Mouse (Mus musculus) liver, embryonic 16.5 days (tissue): ENCODE results near the gene Lemd2. TPM values are rescaled to one million over a fixed set of nuclear protein-coding genes. Genes with fewer than 3 reads are reported as not detected.

Experiments
- ATAC-seq: fragments of 200-750 bp; cut with Nextera tagmentation; 2 replicates; pipeline ENCODE4 v1.8.0; 2017; ENCODE audit warnings: low read depth, mild to moderate bottlenecking, moderate number of reproducible peaks, moderate library complexity
- H3K27ac ChIP-seq: fragments of 300-500 bp; sonication (generic); 2 replicates; pipeline ENCODE4 v1.5.1; 2014; ENCODE audit warnings: mild to moderate bottlenecking, low read length
- H3K27me3 ChIP-seq: fragments of 300-500 bp; sonication (generic); 2 replicates; pipeline ENCODE4 v1.6.1; 2014; ENCODE audit warnings: low read depth, low read length, mixed read lengths; ENCODE audit not compliant: control insufficient read depth, insufficient read depth
- H3K36me3 ChIP-seq: fragments of 300-500 bp; sonication (generic); 2 replicates; pipeline ENCODE4 v1.6.1; 2014; ENCODE audit warnings: mild to moderate bottlenecking; ENCODE audit not compliant: control insufficient read depth, insufficient read depth
- H3K4me1 ChIP-seq: fragments of 300-500 bp; sonication (generic); 2 replicates; pipeline ENCODE4 v1.6.1; 2014; ENCODE audit warnings: low read depth, low read length, mixed read lengths; ENCODE audit not compliant: control insufficient read depth
- H3K4me2 ChIP-seq: fragments of 300-500 bp; sonication (generic); 2 replicates; pipeline ENCODE4 v1.6.1; 2014; ENCODE audit warnings: low read depth, low read length, mixed read lengths
- H3K4me3 ChIP-seq: fragments of 300-500 bp; sonication (generic); 2 replicates; pipeline ENCODE4 v1.5.1; 2014; ENCODE audit warnings: low read depth, mild to moderate bottlenecking, low read length
- H3K9ac ChIP-seq: fragments of 300-500 bp; sonication (generic); 2 replicates; pipeline ENCODE4 v1.6.1; 2014; ENCODE audit warnings: low read depth, low read length
- H3K9me3 ChIP-seq: fragments of 300-500 bp; sonication (generic); replicated peaks from 2 replicates; pipeline ENCODE4 v1.6.1; 2016; ENCODE audit warnings: low read length; ENCODE audit not compliant: control insufficient read depth
- WGBS: fragments of 180-500 bp; shearing (Covaris S2); extraction: QIAGEN DNeasy Blood & Tissue Kit; methylation state at CpG from one replicate; pipeline ENCODE4 v1.1.7; 2014; ENCODE audit not compliant: insufficient replicate concordance; 5-methylcytosine and 5-hydroxymethylcytosine counted together
- polyA plus RNA-seq: library from polyadenylated mRNA; unstranded; fragments of >200 nt; fragmentation: Nextera tagmentation; extraction: Ambion mirVana; gene quantifications from 2 replicates; pipeline ENCODE4 v1.2.1, GENCODE M21; 2015

The Lemd2 gene
- polyA plus RNA-seq, 1 experiment from 2014 or later = 2.2 TPM

DNA sequence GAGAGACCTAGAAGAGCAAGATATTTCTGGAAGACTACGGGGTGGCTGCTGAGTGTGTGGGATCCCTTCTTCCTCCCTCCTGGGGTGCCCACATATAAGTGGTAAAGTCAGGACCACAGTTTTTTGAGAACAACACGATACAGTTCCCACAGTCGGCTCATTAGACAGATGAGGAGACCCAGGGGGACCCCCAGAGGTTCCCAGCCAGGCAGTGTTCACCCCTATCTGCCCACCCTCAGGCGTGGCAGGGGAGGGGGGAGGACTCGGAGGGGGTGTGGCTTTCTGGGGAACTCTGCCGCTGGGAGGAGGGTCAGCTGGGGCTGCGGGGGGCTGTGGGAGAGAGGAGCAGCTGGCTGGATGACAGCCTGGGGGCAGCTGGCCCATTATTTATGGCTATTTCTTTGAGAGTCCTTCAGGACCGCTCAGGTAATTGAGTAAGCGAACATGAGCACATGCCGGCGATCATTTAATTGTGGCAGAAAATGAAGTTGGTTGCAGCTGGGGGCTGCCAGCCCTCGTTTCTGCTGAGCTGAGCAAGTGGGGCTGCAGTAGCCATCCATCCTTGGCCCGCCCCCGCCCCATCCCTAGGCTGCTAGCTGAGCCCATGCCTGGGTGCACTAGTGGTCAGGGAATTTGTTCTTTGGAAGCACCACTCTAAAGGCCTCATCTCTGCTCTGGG, 28.9 kb downstream of the Lemd2 start:
- ATAC-seq = no peak
- Histone ChIP-seq H3K9me3 (no peaks in the 10 kb centered on the region), H3K27ac (no peak overlapping the region), H3K4me2 (no peak overlapping the region), H3K36me3 (no peaks in the 10 kb centered on the region), H3K4me1 (no peaks in the 10 kb centered on the region), H3K9ac (no peak overlapping the region), H3K27me3 (no peaks in the 10 kb centered on the region), H3K4me3 (no peak overlapping the region)
- 44% methylated on average over 14 of the region's 14 CpGs for WGBS

DNA sequence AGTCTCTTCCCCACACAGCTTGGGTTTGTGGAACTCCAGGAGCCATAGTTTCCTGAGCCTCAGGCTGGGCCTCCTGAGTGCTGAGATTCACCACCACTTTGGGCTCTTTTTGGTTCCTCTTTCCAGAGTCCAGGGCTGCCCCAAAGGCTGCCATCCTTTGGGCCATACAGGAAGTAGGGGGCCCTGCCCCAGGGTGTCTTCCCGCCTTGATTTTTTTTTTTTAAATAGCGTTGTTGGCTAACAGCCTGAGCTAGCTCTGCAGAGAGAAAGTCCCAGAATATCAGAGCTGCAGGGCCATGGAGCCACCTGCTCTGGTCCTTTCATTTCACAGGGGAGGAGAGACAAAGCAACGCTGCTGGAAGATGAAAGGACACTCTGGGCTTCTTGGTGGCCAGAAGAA, 30.6 kb downstream of the Lemd2 start:
- H3K4me1 ChIP-seq = no peaks in the 10 kb centered on the region
- no peak overlapping the region for H3K4me3 ChIP-seq
- H3K4me2 ChIP-seq = no peak overlapping the region
- no peak for ATAC-seq
- H3K36me3 ChIP-seq = no peaks in the 10 kb centered on the region
- no peak overlapping the region for H3K27ac ChIP-seq
- no peaks in the 10 kb centered on the region for H3K27me3 ChIP-seq
- 27% methylated on average over 3 of the region's 3 CpGs for WGBS
- H3K9ac ChIP-seq = no peak overlapping the region
- H3K9me3 ChIP-seq = no peaks in the 10 kb centered on the region

DNA sequence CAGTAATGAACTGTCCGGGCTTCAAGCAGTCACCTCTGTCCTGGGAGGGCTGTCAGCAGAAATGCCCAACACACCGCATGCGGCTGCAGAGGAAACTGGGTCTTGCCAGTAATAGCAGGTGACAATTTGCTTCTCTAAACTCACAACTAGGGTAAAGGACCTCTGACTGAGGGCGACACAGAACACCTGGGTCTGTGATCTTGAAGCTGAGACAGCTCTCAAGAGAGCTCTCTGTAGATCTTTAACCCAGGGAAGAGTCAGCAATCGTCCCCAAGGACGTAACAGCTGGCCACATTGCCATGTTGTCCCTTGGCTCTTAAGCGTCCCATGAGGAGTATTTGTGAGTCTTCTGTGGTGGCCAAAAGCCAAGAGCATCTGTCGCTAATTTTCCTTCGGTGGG, 31.8 kb downstream of the Lemd2 start:
- WGBS = 70% methylated on average over 9 of the region's 9 CpGs
- no peaks in the 10 kb centered on the region for H3K4me1 ChIP-seq
- no peak overlapping the region for H3K9ac ChIP-seq
- no peak overlapping the region for H3K4me3 ChIP-seq
- H3K9me3 ChIP-seq = no peaks in the 10 kb centered on the region
- H3K4me2 ChIP-seq = no peak overlapping the region
- ATAC-seq = no peak
- no peaks in the 10 kb centered on the region for H3K36me3 ChIP-seq
- H3K27ac ChIP-seq = no peak overlapping the region
- no peaks in the 10 kb centered on the region for H3K27me3 ChIP-seq

DNA sequence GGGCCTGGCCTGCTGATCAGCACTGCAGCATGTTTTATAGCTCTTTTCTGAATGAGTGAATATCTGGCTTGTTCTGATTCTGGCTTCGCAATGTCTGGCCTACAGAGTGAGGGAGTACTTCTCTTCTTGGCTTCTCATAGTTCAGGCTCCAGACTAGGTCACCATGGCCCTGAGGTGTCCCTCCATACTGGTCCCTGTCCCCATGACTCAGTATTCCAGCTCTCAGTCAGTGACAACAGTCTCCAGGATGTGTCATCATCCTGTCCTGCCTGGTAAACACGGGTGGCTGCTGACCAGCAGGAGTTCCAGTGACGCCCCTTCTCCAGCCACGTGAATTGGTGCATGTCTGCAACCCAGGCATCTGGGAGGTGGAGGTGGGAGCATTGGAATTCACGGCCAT, 33.1 kb downstream of the Lemd2 start:
- Histone ChIP-seq H3K9me3 (no peaks in the 10 kb centered on the region), H3K4me2 (no peak overlapping the region), H3K27ac (no peak overlapping the region), H3K4me3 (no peak overlapping the region), H3K4me1 (peaks cover 9% of the 10 kb centered on the region), H3K36me3 (no peaks in the 10 kb centered on the region), H3K27me3 (no peaks in the 10 kb centered on the region), H3K9ac (no peak overlapping the region)
- WGBS = 53% methylated on average over 5 of the region's 5 CpGs
- ATAC-seq = no peak

DNA sequence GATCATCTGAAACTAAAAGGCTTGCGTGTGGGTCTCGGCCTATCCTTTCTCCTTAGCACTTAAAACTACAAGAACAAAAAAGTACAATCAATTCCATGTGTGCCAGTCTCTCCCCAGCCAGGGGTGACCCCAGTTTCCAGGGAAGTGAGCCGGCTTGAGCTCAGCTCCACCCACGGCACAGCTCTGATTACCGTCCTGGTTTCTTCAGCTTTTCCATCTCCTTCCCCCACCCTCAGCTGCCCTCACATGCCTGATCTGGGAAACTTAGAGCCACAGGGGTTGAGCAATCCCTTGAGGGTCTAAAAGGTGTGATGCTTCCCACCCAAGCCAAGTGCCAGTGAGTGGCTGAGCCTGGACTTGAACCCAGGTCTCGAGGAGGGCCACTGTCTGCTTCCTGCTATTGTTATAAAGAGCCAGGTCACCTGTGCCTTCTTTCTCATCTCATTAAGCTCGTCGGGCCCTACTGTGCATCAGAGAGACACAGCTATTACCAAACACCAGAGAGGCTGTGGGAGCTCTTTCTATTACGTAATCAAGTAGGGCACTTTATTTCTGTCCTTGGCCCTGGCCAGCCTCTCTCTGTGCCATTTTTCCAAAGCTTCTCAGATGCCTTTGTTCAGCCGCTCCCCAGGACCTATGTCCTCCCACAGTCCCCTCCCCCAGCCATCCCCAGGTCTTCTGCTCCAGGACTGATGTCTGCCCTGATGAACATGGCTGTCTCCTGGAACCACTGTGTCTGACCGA, 34.1 kb downstream of the Lemd2 start:
- no peaks in the 10 kb centered on the region for H3K27me3 ChIP-seq
- H3K4me2 ChIP-seq = no peak overlapping the region
- H3K36me3 ChIP-seq = no peaks in the 10 kb centered on the region
- no peak overlapping the region for H3K9ac ChIP-seq
- 63% methylated on average over 11 of the region's 11 CpGs for WGBS
- ATAC-seq = 0 out of 2 replicates have a peak, but pooled peaks have one; percentile 7
- H3K9me3 ChIP-seq = no peaks in the 10 kb centered on the region
- peaks cover 16% of the 10 kb centered on the region for H3K4me1 ChIP-seq
- no peak overlapping the region for H3K27ac ChIP-seq
- H3K4me3 ChIP-seq = no peak overlapping the region

DNA sequence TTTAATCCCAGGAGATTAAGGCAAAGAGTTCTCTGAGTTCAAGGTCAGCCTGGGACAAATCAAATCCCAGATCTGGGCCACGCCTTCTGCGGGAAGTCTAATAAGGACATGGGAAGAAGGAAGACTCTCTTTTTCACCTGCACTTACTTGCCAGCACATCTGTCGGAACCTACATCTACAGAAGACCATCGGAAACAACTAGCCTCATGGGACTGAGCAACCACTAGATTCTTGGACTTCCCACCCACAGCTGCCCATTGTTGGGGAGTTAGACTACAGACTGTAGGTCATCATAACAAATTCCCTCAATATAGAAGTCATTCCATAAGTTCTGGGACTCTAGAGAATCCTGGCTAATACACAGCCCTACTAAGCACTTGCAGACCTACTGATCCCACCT, 35.7 kb downstream of the Lemd2 start:
- peaks cover 18% of the 10 kb centered on the region for H3K4me1 ChIP-seq
- 66% methylated on average over 4 of the region's 4 CpGs for WGBS
- H3K9me3 ChIP-seq = no peaks in the 10 kb centered on the region
- H3K4me3 ChIP-seq = no peak overlapping the region
- H3K36me3 ChIP-seq = no peaks in the 10 kb centered on the region
- H3K27ac ChIP-seq = no peak overlapping the region
- no peak for ATAC-seq
- no peaks in the 10 kb centered on the region for H3K27me3 ChIP-seq
- H3K9ac ChIP-seq = no peak overlapping the region
- H3K4me2 ChIP-seq = no peak overlapping the region

DNA sequence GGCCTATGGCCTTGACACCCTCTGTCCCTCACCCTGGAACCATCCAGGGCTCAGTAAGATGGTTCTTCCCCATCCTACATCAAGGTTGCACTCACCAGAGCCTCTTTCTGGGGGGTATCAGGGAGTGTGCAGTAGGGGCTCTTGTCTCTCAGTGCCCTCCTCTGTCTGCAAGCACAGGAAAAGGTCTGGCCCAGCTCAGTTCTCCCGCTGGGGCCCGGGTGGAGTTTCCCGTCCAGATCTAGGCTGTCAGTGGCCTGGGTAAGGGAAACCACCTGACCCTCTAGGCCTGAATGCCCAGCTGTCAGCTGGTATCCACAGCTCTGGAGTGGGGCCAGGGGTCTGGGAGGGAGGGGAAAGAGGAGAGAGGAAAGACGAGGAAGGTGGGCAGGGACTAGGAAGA, 36.7 kb downstream of the Lemd2 start, which contains the start of gene Ip6k3:
Gene Ip6k3, minus strand, starts transcription at position 251 of the 400 bp plus-strand sequence.
- Histone ChIP-seq H3K4me2 (no peak within 1 kb of the TSS), H3K36me3 (no peaks in the 10 kb centered on the region), H3K4me3 (no peak within 1 kb of the TSS), H3K9me3 (no peaks in the 10 kb centered on the region), H3K27ac (no peak within 1 kb of the TSS), H3K27me3 (no peaks in the 10 kb centered on the region), H3K9ac (no peak within 1 kb of the TSS), H3K4me1 (peaks cover 18% of the 10 kb centered on the region)
- 41% methylated on average over 4 of the region's 4 CpGs for WGBS
- no peak for ATAC-seq

DNA sequence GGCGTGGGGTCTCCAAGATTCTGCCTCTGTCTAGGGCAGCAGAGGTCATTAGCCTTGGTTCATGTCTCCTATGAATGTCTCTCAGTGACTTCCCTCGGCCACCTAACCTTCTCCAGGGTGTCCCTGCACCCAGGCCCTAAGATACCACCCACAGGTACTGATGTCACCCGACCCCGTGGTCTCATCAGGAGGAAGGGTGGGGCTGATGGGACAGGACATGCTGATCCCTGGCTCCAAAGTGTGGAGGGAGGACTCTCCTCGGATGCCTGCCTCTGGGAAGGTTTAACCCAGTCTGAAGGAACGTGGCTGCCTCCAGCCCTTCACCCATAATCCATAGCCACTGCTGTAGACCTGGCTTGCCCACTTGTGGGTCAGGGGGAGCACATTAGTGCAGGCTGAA, 37.4 kb downstream of the Lemd2 start:
- no peak for ATAC-seq
- H3K4me2 ChIP-seq = no peak overlapping the region
- no peak overlapping the region for H3K9ac ChIP-seq
- H3K27ac ChIP-seq = no peak overlapping the region
- H3K9me3 ChIP-seq = no peaks in the 10 kb centered on the region
- no peaks in the 10 kb centered on the region for H3K27me3 ChIP-seq
- peaks cover 18% of the 10 kb centered on the region for H3K4me1 ChIP-seq
- WGBS = 56% methylated on average over 6 of the region's 6 CpGs
- H3K36me3 ChIP-seq = no peaks in the 10 kb centered on the region
- no peak overlapping the region for H3K4me3 ChIP-seq

DNA sequence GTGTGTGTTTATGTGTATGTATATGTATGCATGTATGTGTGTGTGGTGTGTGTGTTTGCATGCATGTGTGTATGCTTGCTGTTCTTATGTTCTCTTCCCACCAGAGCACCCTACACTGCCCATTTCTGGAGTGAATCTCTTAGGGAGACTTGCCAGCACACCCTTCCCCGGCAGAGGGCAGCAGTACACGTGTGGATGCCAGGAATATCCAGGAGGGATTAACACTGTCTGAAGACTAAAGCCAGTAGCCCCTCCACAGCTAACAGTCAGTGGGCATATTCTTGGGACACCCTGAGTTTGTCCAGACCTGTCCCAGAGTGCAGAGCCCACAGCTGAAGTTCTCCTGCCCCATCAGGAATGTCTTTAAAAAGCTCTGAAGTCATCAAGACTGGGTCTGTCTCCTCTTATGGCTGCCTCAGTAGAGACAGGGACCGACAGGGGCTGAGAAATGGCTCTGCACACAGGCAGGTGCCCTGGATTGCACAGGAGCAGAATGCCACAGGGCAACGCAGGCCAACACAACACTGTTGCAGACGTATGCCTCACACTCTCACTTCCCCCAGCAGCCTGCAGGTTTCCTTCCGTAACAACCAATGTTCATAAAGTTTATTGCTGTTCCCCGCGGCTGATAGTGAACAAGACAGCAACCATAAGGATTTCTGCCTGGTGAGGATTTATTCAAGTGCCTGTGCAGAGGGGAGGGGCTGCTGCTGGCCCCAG, 39.1 kb downstream of the Lemd2 start:
- Histone ChIP-seq H3K4me1 (peaks cover 18% of the 10 kb centered on the region), H3K27me3 (no peaks in the 10 kb centered on the region), H3K9ac (no peak overlapping the region), H3K4me3 (no peak overlapping the region), H3K4me2 (peak overlapping the region; percentile 11; the same call in 1 of the 2 replicates), H3K9me3 (no peaks in the 10 kb centered on the region), H3K36me3 (no peaks in the 10 kb centered on the region), H3K27ac (peak overlapping the region; percentile 47; the same call in 1 of the 2 replicates)
- 62% methylated on average over 8 of the region's 8 CpGs for WGBS
- ATAC-seq = no peak
